Mouse (Mus musculus) gastrocnemius, postnatal 36 days (tissue): ENCODE data around the gene Serping1. TPM values are rescaled to one million over a fixed set of nuclear protein-coding genes. Genes with fewer than 3 reads are reported as not detected.
A peak's percentile ranks its signal among the peaks of the same experiment; 100 is the strongest.

ENCODE experiments used
- DNase-seq, 2 experiments: peaks; one replicate each; pipeline ENCODE4 v3.0.0; 2022
- intact Hi-C: fragments of 180-260 bp; cut with DNase I; formaldehyde crosslinking; loops from one replicate; pipeline ENCODE4 v1.15.1; 2025
- microRNA-seq, 2 experiments: library from miRNA; unstranded; fragments of <30 nt; microRNA quantifications; one replicate each; pipeline ENCODE4 v1.2.0; 2021
- total RNA-seq, 2 experiments: library from RNA; stranded (reverse); gene quantifications; 2 replicates each; pipeline ENCODE4 v1.2.3; 2021

Gene Serping1
- total RNA-seq, 2 experiments from 2014 or later, result 44.8 to 46.5 TPM

GRCm38 (mm10) chr2:84721182-84721581 lies 54.1 kb downstream of the Serping1 start:
- DNase-seq, result no peak
- intact Hi-C loops, result no loop called here

GRCm38 (mm10) chr2:84720718-84721117 lies 54.5 kb downstream of the Serping1 start:
- DNase-seq, result no peak

GRCm38 (mm10) chr2:84717357-84717756 lies 57.9 kb downstream of the Serping1 start:
- DNase-seq, result no peak
- intact Hi-C loops, result no loop called here

More at GRCm38 (mm10) chr2:84720718-84721117, 54.5 kb downstream of the Serping1 start:
- intact Hi-C loops, result no loop called here

- DNase-seq, result no peak
- intact Hi-C loops, result no loop called here
Observed at GRCm38 (mm10) chr2:84716423-84717355, 58.6 kb downstream of the Serping1 start.

GRCm38 (mm10) chr2:84715562-84716361 lies 59.5 kb downstream of the Serping1 start:
- peak; percentile 53 to 73 for DNase-seq
- intact Hi-C loops, result no loop called here

Small RNAs within 50 kb of the gene (microRNA-seq; reads per million reads assigned to microRNA genes)
- gene Mir130a, result 4,017 to 4,727 reads per million in 2 experiments

Other genes starting within 250 kb of the Serping1 start
- gene Ctnnd1, start 124.7 kb downstream of the Serping1 start, total RNA-seq, result 10 to 100 TPM; 28.8 to 29.9 TPM
- gene Btbd18, start 116.4 kb downstream of the Serping1 start, total RNA-seq, result not detected
- gene Selenoh, start 104.7 kb downstream of the Serping1 start, total RNA-seq, result 10 to 100 TPM in 1 of 2 experiments, 1 to 10 TPM in 1; 6.8 to 13.0 TPM
- not detected for gene Gm28635, start 97.4 kb downstream of the Serping1 start, total RNA-seq
- 1 to 10 TPM; 5.2 to 6.7 TPM for gene Med19, start 97.0 kb downstream of the Serping1 start, total RNA-seq
- 10 to 100 TPM; 45.8 to 50.2 TPM for gene Tmx2, start 96.3 kb downstream of the Serping1 start, total RNA-seq
- gene Zdhhc5, start 60.3 kb downstream of the Serping1 start, total RNA-seq, result 10 to 100 TPM; 57.5 to 62.2 TPM
- 1 to 10 TPM; 2.8 to 3.6 TPM for gene Clp1, start 48.1 kb downstream of the Serping1 start, total RNA-seq
- under 1 TPM; 0.35 to 0.61 TPM for gene Ypel4, start 41.4 kb downstream of the Serping1 start, total RNA-seq
- under 1 TPM in 1 of 2 experiments, not detected in 1; 0.51 TPM for gene Gm19426, start 31.8 kb downstream of the Serping1 start, total RNA-seq
- 1 to 10 TPM; 2.6 to 3.5 TPM for gene Ube2l6, start 23.4 kb upstream of the Serping1 start, total RNA-seq
- gene Smtnl1, start 47.2 kb upstream of the Serping1 start, total RNA-seq, result 10 to 100 TPM; 58.7 to 84.0 TPM
- gene Timm10, start 51.6 kb upstream of the Serping1 start, total RNA-seq, result 10 to 100 TPM; 39.6 to 55.9 TPM
- gene Slc43a1, start 63.4 kb upstream of the Serping1 start, total RNA-seq, result 10 to 100 TPM in 1 of 2 experiments, 1 to 10 TPM in 1; 7.6 to 19.2 TPM
- gene Rtn4rl2, start 111.3 kb upstream of the Serping1 start, total RNA-seq, result under 1 TPM; 0.20 to 0.26 TPM
- 10 to 100 TPM; 17.9 to 30.2 TPM for gene Slc43a3, start 161.1 kb upstream of the Serping1 start, total RNA-seq
- gene Prg2, start 205.0 kb upstream of the Serping1 start, total RNA-seq, result not detected
- gene Prg3, start 212.8 kb upstream of the Serping1 start, total RNA-seq, result not detected